Mouse (Mus musculus): ENCODE measurements around the gene Ctr9. TPM values are rescaled to one million over a fixed set of nuclear protein-coding genes. Genes with fewer than 3 reads are reported as not detected.

Gene Ctr9
- total and polyA plus RNA-seq, 3 experiments, result 5.8 to 14.6 (median 13.0) TPM

DNA sequence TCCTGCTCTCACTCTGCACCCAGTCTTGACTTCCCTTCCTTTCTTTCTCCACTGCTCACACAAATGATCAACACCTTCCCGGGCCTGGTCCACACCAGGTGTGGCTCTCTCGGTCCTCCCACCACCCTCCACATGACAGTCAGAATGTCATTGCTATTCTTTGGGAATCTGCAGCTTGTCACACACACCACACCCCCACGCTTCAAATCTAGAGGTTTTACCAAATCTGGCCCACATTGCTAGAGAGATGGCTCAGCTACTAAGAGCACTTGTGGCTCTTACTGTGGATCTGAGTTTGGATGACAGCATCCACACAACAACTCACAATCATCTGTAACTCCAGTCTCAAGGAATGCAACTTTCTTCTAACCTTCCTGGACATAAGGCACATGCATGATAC is 11.8 kb upstream of the Ctr9 start:
- WGBS, result 71% methylated on average over 3 of the region's 3 CpGs
- H3K9ac ChIP-seq (ENCODE audit: low read depth, low read length), result no peak overlapping the region
- intact Hi-C loops (cut with DNase I), result loop anchor here (5.0 kb wide), 1 partner anchor 75 kb away; no protein-coding TSS in a partner anchor
- no peak overlapping the region for H3K4me3 ChIP-seq
- DNase-seq, result no peak
- TF ChIP-seq POLR2A (IDR thresholded peaks at IDR 0.05; ENCODE audit: insufficient read depth, low read depth, low read length) (no peak), CTCF (IDR thresholded peaks at IDR 0.05) (no peak), EP300 (IDR thresholded peaks at IDR 0.05; ENCODE audit: insufficient read depth, low read depth, low read length) (no peak)
- no peak overlapping the region for H3K27ac ChIP-seq
- no peaks in the 10 kb centered on the region for H3K79me2 ChIP-seq (replicated peaks; ENCODE audit: control insufficient read depth, insufficient read depth, low read length)
- H3K27me3 ChIP-seq (ENCODE audit: control insufficient read depth, insufficient read depth, low read length), result no peaks in the 10 kb centered on the region
- H3K4me1 ChIP-seq (ENCODE audit: control insufficient read depth, insufficient read depth, low read length), result peaks cover 1% of the 10 kb centered on the region; the same call in 1 of the 2 replicates
- no peaks in the 10 kb centered on the region for H3K36me3 ChIP-seq (ENCODE audit: control insufficient read depth, insufficient read depth, low read length)

- Histone ChIP-seq H3K36me3 (ENCODE audit: control insufficient read depth, insufficient read depth, low read length) (no peaks in the 10 kb centered on the region), H3K27me3 (ENCODE audit: control insufficient read depth, insufficient read depth, low read length) (no peaks in the 10 kb centered on the region), H3K9ac (ENCODE audit: low read depth, low read length) (no peak overlapping the region), H3K79me2 (replicated peaks; ENCODE audit: control insufficient read depth, insufficient read depth, low read length) (no peaks in the 10 kb centered on the region), H3K27ac (no peak overlapping the region), H3K4me1 (ENCODE audit: control insufficient read depth, insufficient read depth, low read length) (peaks cover 1% of the 10 kb centered on the region; the same call in 1 of the 2 replicates), H3K4me3 (no peak overlapping the region)
- no peak for DNase-seq
- TF ChIP-seq EP300 (IDR thresholded peaks at IDR 0.05; ENCODE audit: insufficient read depth, low read depth, low read length) (no peak), POLR2A (IDR thresholded peaks at IDR 0.05; ENCODE audit: insufficient read depth, low read depth, low read length) (no peak), CTCF (IDR thresholded peaks at IDR 0.05) (no peak)
- intact Hi-C loops (cut with DNase I), result no loop called here
- WGBS, result 44% methylated on average over 4 of the region's 4 CpGs
Observed at GRCm38 (mm10) chr7:111020814-111021213, 7.9 kb upstream of the Ctr9 start.

- H3K36me3 ChIP-seq (ENCODE audit: control insufficient read depth, insufficient read depth, low read length), result no peaks in the 10 kb centered on the region
- H3K4me1 ChIP-seq (ENCODE audit: control insufficient read depth, insufficient read depth, low read length), result peaks cover 1% of the 10 kb centered on the region; the same call in 1 of the 2 replicates
- peak; percentile 20 to 30 for DNase-seq
- no peak overlapping the region for H3K9ac ChIP-seq (ENCODE audit: low read depth, low read length)
- H3K4me3 ChIP-seq, result no peak overlapping the region
- no peaks in the 10 kb centered on the region for H3K79me2 ChIP-seq (replicated peaks; ENCODE audit: control insufficient read depth, insufficient read depth, low read length)
- H3K27me3 ChIP-seq (ENCODE audit: control insufficient read depth, insufficient read depth, low read length), result no peaks in the 10 kb centered on the region
- no peak for TF ChIP-seq POLR2A (IDR thresholded peaks at IDR 0.05; ENCODE audit: insufficient read depth, low read depth, low read length)
- no peak for TF ChIP-seq EP300 (IDR thresholded peaks at IDR 0.05; ENCODE audit: insufficient read depth, low read depth, low read length)
- TF ChIP-seq CTCF (IDR thresholded peaks at IDR 0.05), result no peak
- intact Hi-C loops (cut with DNase I), result no loop called here
- H3K27ac ChIP-seq, result no peak overlapping the region
- 46% methylated on average over 8 of the region's 8 CpGs for whole genome bisulfite sequencing
Observed at GRCm38 (mm10) chr7:111024068-111024594, 4.6 kb upstream of the Ctr9 start.

GRCm38 (mm10) chr7:111024912-111025311 is 3.8 kb upstream of the Ctr9 start:
- no peaks in the 10 kb centered on the region for H3K79me2 ChIP-seq (replicated peaks; ENCODE audit: control insufficient read depth, insufficient read depth, low read length)
- WGBS, result 63% methylated on average over 4 of the region's 4 CpGs

DNA sequence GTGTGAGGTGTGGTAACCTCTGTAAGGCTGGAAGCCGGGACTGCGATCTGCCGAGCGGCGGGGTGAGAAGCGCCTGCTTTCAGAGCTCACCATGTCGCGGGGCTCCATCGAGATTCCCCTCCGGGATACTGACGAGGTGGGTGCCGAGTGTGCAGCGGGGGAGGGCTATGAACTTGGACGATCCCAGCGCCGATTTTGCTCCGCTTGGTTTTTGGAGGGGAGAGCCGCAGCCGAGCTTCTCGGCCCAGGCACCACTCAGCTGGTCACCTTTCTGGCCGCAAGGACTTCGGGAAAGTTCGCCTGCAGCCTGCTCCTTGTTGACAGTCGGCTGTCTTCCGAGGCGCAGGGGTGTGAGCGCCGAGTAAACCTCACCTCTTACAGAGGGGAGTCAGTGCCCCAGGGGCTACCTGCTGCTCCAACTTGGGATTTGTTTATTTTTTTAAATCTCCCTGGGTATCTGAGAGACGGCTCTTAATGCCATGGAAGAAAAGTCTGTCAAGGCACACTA is 349 bp downstream of the Ctr9 start:
- no peak for TF ChIP-seq EP300 (IDR thresholded peaks at IDR 0.05; ENCODE audit: insufficient read depth, low read depth, low read length)
- TF ChIP-seq CTCF (IDR thresholded peaks at IDR 0.05), result no peak
- TF ChIP-seq POLR2A (IDR thresholded peaks at IDR 0.05; ENCODE audit: insufficient read depth, low read depth, low read length), result no peak
- peaks cover 1% of the 10 kb centered on the region; the same call in 1 of the 2 replicates for H3K4me1 ChIP-seq (ENCODE audit: control insufficient read depth, insufficient read depth, low read length)
- DNase-seq, result no peak
- H3K4me3 ChIP-seq, result peak overlapping the region; percentile 93
- under 1% methylated on average over 29 of the region's 29 CpGs for WGBS
- peak overlapping the region; percentile 90 for H3K27ac ChIP-seq
- intact Hi-C loops (cut with DNase I), result no loop called here
- H3K27me3 ChIP-seq (ENCODE audit: control insufficient read depth, insufficient read depth, low read length), result no peaks in the 10 kb centered on the region
- H3K79me2 ChIP-seq (replicated peaks; ENCODE audit: control insufficient read depth, insufficient read depth, low read length), result no peaks in the 10 kb centered on the region
- H3K9ac ChIP-seq (ENCODE audit: low read depth, low read length), result peak overlapping the region; percentile 67
- peaks cover 4% of the 10 kb centered on the region for H3K36me3 ChIP-seq (ENCODE audit: control insufficient read depth, insufficient read depth, low read length)

More at GRCm38 (mm10) chr7:111024912-111025311, 3.8 kb upstream of the Ctr9 start:
- Histone ChIP-seq H3K4me3 (no peak overlapping the region), H3K27ac (no peak overlapping the region), H3K9ac (ENCODE audit: low read depth, low read length) (no peak overlapping the region), H3K27me3 (ENCODE audit: control insufficient read depth, insufficient read depth, low read length) (no peaks in the 10 kb centered on the region), H3K4me1 (ENCODE audit: control insufficient read depth, insufficient read depth, low read length) (peaks cover 1% of the 10 kb centered on the region; the same call in 1 of the 2 replicates), H3K36me3 (ENCODE audit: control insufficient read depth, insufficient read depth, low read length) (peaks cover 3% of the 10 kb centered on the region)
- DNase-seq, result no peak
- no peak for TF ChIP-seq POLR2A (IDR thresholded peaks at IDR 0.05; ENCODE audit: insufficient read depth, low read depth, low read length)
- no peak for TF ChIP-seq CTCF (IDR thresholded peaks at IDR 0.05)
- TF ChIP-seq EP300 (IDR thresholded peaks at IDR 0.05; ENCODE audit: insufficient read depth, low read depth, low read length), result no peak
- intact Hi-C loops (cut with DNase I), result no loop called here

DNA sequence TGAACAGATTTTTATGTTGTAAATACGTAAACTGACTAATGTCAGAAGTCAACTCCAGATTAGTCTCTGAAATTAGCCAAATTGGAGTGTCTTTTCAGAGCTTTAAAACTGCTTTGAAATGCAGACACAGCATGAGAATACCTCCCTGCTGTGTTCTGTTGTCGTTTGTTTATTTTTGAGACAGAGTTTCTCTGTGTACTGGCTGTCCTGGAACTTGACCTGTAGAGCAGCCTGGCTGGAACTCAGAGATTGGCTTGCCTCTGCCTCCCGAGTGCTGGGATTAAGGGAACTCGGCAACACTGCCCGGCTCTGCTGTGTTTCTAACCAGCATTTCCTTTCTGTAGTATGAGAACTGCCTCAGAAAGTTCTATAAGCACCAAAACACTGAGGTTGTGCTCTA is 20.2 kb downstream of the Ctr9 start:
- no peak for TF ChIP-seq EP300 (IDR thresholded peaks at IDR 0.05; ENCODE audit: insufficient read depth, low read depth, low read length)
- Histone ChIP-seq H3K4me3 (no peak overlapping the region), H3K4me1 (ENCODE audit: control insufficient read depth, insufficient read depth, low read length) (no peaks in the 10 kb centered on the region), H3K79me2 (replicated peaks; ENCODE audit: control insufficient read depth, insufficient read depth, low read length) (no peaks in the 10 kb centered on the region), H3K27ac (no peak overlapping the region), H3K27me3 (ENCODE audit: control insufficient read depth, insufficient read depth, low read length) (no peaks in the 10 kb centered on the region), H3K36me3 (ENCODE audit: control insufficient read depth, insufficient read depth, low read length) (peaks cover 3% of the 10 kb centered on the region; the same call in 1 of the 2 replicates), H3K9ac (ENCODE audit: low read depth, low read length) (no peak overlapping the region)
- no peak for DNase-seq
- intact Hi-C loops (cut with DNase I), result loop anchor here (1.0 to 2.0 kb wide), 3 partner anchors 114 to 920 kb away; no protein-coding TSS in a partner anchor
- WGBS, result 89% methylated on average over 5 of the region's 5 CpGs

Measured in heart, adult 2 months (tissue).